Mouse (Mus musculus): ENCODE results near the gene Padi4. TPM values are rescaled to one million over a fixed set of nuclear protein-coding genes. Genes with fewer than 3 reads are reported as not detected.
A peak's percentile ranks its signal among the peaks of the same experiment; 100 is the strongest.

Gene Padi4
- total RNA-seq (2021) = under 1 TPM; 0.35 to 0.90 TPM
- long read RNA-seq, experiment 1, partial matches to known transcripts = 0 of 1 reads
- long read RNA-seq, experiment 1, other reads (novel, unspliced or antisense) = 1 of 1 reads
- long read RNA-seq, experiment 2, partial matches to known transcripts = 1 of 1 reads
- long read RNA-seq, experiment 2, other reads (novel, unspliced or antisense) = 0 of 1 reads

- no peak for DNase-seq
These were observed at the start of gene Padi4 for GRCm38 (mm10) chr4:140774025-140774800. Padi4 (minus strand) TSS chr4:140774236.

- peak; percentile 67 for DNase-seq
These were observed 48.0 kb upstream of the Padi4 start for GRCm38 (mm10) chr4:140821988-140822387.

GRCm38 (mm10) chr4:140817413-140817812 lies 43.4 kb upstream of the Padi4 start:
- no peak for DNase-seq

- peak; percentile 35 for DNase-seq
These were observed 42.2 kb upstream of the Padi4 start for GRCm38 (mm10) chr4:140815996-140816917.

- no peak for DNase-seq
These were observed 41.5 kb upstream of the Padi4 start for GRCm38 (mm10) chr4:140815496-140815895.

GRCm38 (mm10) chr4:140814241-140815225 lies 40.5 kb upstream of the Padi4 start:
- peak; percentile 33 for DNase-seq

- no peak for DNase-seq
These were observed 39.5 kb upstream of the Padi4 start for GRCm38 (mm10) chr4:140813358-140814185.

GRCm38 (mm10) chr4:140812609-140813008 lies 38.6 kb upstream of the Padi4 start:
- DNase-seq = peak; percentile 33

GRCm38 (mm10) chr4:140812191-140812590 lies 38.2 kb upstream of the Padi4 start:
- no peak for DNase-seq

- no peak for DNase-seq
These were observed 36.6 kb upstream of the Padi4 start, which contains the start of gene Padi3 for GRCm38 (mm10) chr4:140810458-140811260. Padi3 (minus strand) TSS chr4:140810648.

GRCm38 (mm10) chr4:140809118-140809517 lies 35.1 kb upstream of the Padi4 start:
- no peak for DNase-seq

GRCm38 (mm10) chr4:140804601-140805000 lies 30.6 kb upstream of the Padi4 start:
- peak; percentile 24 for DNase-seq

- no peak for DNase-seq
These were observed 27.3 kb upstream of the Padi4 start for GRCm38 (mm10) chr4:140801364-140801763.

- no peak for DNase-seq
These were observed 22.8 kb upstream of the Padi4 start for GRCm38 (mm10) chr4:140796786-140797185.

GRCm38 (mm10) chr4:140794678-140795077 lies 20.6 kb upstream of the Padi4 start:
- DNase-seq = no peak

- DNase-seq = no peak
These were observed 19.8 kb upstream of the Padi4 start for GRCm38 (mm10) chr4:140793795-140794194.

GRCm38 (mm10) chr4:140792584-140792983 lies 18.5 kb upstream of the Padi4 start:
- DNase-seq = no peak

GRCm38 (mm10) chr4:140791071-140791470 lies 17.0 kb upstream of the Padi4 start:
- DNase-seq = no peak

GRCm38 (mm10) chr4:140789983-140790382 lies 15.9 kb upstream of the Padi4 start:
- no peak for DNase-seq

GRCm38 (mm10) chr4:140788983-140789382 lies 14.9 kb upstream of the Padi4 start:
- peak; percentile 77 for DNase-seq
